Mouse (Mus musculus) liver, embryonic 12.5 days (tissue): ENCODE measurements around the gene Olfr1347. TPM values are rescaled to one million over a fixed set of nuclear protein-coding genes. Genes with fewer than 3 reads are reported as not detected.
"Not testable (repeated sequence)": the region's sequence is repeated elsewhere in the genome, so short reads cannot be mapped to it uniquely, and the experiment has no call there.

Experiments
- ATAC-seq: fragments of 200-750 bp; cut with Nextera tagmentation; 2 replicates; pipeline ENCODE4 v1.8.0; 2017; ENCODE audit warnings: moderate number of reproducible peaks, mild to moderate bottlenecking, moderate library complexity
- H3K27ac ChIP-seq: fragments of 300-500 bp; sonication (generic); 2 replicates; pipeline ENCODE4 v1.5.1; 2016; ENCODE audit warnings: mild to moderate bottlenecking
- H3K27me3 ChIP-seq: fragments of 300-500 bp; sonication (generic); replicated peaks from 2 replicates; pipeline ENCODE4 v1.6.1; 2016; ENCODE audit warnings: mild to moderate bottlenecking, moderate library complexity
- H3K36me3 ChIP-seq: fragments of 300-500 bp; sonication (generic); 2 replicates; pipeline ENCODE4 v1.6.1; 2016; ENCODE audit warnings: mild to moderate bottlenecking, moderate library complexity
- H3K4me1 ChIP-seq: fragments of 300-500 bp; sonication (generic); 2 replicates; pipeline ENCODE4 v1.6.1; 2016
- H3K4me2 ChIP-seq: fragments of 300-500 bp; sonication (generic); 2 replicates; pipeline ENCODE4 v1.6.1; 2016; ENCODE audit warnings: mild to moderate bottlenecking, moderate library complexity
- H3K4me3 ChIP-seq: fragments of 300-500 bp; sonication (generic); 2 replicates; pipeline ENCODE4 v1.5.1; 2016; ENCODE audit warnings: mild to moderate bottlenecking, moderate library complexity
- H3K9ac ChIP-seq: fragments of 300-500 bp; sonication (generic); 2 replicates; pipeline ENCODE4 v1.6.1; 2016; ENCODE audit warnings: mild to moderate bottlenecking, moderate library complexity
- H3K9me3 ChIP-seq: fragments of 300-500 bp; sonication (generic); replicated peaks from 2 replicates; pipeline ENCODE4 v1.6.1; 2016; ENCODE audit warnings: mild to moderate bottlenecking, moderate library complexity
- WGBS: fragments of 180-500 bp; shearing (Covaris S2); methylation state at CpG from one replicate; pipeline ENCODE4 v1.1.7; 2016; ENCODE audit not compliant: insufficient replicate concordance; 5-methylcytosine and 5-hydroxymethylcytosine counted together
- polyA plus RNA-seq: library from polyadenylated mRNA; unstranded; fragments of >200 nt; fragmentation: Nextera tagmentation; extraction: Ambion mirVana; gene quantifications from 2 replicates; pipeline ENCODE4 v1.2.1, GENCODE M21; 2016

Olfr1347 gene
- not detected in 2 replicates for polyA plus RNA-seq

DNA sequence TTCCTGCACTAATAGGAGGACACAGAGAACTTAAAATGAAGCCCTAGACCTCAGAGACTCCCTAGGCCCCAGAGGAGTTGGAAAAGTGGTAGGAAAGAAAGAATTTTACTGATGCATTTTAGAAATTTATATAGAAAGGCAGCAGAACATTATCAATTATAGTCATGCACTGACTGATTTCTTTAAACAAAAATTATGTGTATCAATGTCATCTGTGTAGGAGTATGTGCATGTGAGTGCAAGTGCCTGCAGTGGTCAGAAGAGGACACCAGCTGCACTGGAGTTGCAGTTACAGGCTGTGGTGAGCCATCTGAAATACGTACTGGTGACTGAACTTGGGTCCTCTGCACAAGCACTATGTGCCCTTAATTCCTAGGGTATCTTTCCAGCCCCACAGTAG lies at the start of gene Olfr1347:
Gene Olfr1347, minus strand, starts transcription at position 101 of the 400 bp plus-strand sequence.
- no peak within 1 kb of the TSS for H3K27ac ChIP-seq
- H3K9ac ChIP-seq: no peak within 1 kb of the TSS
- H3K27me3 ChIP-seq: no peaks in the 10 kb centered on the region
- no peak for ATAC-seq
- no peaks in the 10 kb centered on the region for H3K36me3 ChIP-seq
- H3K4me1 ChIP-seq: no peaks in the 10 kb centered on the region
- WGBS: 27% methylated on average over 1 of the region's 1 CpGs
- no peak within 1 kb of the TSS for H3K4me2 ChIP-seq
- no peak within 1 kb of the TSS for H3K4me3 ChIP-seq
- peaks cover 4% of the 10 kb centered on the region for H3K9me3 ChIP-seq

DNA sequence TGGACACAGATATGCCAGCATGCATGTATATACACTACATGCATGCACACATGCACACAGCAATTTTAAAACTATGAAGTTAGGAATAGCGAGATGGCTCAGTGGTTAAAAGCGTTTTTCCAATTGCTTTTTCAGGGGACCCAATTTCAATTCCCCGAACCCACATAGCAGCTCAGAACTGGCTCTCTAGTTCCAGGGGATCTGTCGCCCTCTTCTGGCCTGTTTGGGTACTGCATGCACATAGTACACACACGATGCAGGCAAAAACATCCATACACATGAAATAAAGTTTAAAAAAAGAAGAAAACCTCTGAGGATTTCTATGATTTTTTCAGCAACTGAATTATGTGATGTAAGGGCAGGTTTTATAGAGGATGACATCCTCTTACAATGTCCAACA lies 26.6 kb upstream of the Olfr1347 start:
- no peaks in the 10 kb centered on the region for H3K36me3 ChIP-seq
- WGBS: 43% methylated on average over 5 of the region's 5 CpGs
- no peaks in the 10 kb centered on the region for H3K27me3 ChIP-seq
- no peak overlapping the region for H3K9ac ChIP-seq
- no peaks in the 10 kb centered on the region for H3K4me1 ChIP-seq
- H3K4me3 ChIP-seq: no peak overlapping the region
- no peak for ATAC-seq
- H3K27ac ChIP-seq: no peak overlapping the region
- peaks cover 22% of the 10 kb centered on the region; the same call in 1 of the 2 replicates for H3K9me3 ChIP-seq
- no peak overlapping the region for H3K4me2 ChIP-seq

DNA sequence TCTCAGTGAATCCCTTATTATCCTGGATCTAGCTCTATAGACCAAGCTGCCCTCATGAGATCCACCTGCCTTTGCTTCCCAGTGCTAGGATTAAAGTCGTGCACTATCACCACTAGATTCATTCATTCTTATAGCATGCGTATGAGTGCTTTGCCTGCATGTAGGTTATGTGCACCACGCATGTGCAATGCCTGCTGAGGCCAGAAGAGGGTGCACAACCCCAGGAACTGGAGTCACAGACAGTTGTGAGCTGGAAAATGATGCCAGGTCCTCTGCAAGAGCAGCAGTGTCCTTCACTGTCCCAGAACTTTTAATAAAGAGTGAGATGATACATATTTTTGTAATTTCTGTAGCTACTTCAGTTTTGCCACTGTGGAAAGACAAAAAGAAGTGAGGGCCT lies 25.4 kb upstream of the Olfr1347 start:
- Histone ChIP-seq H3K4me1 (no peaks in the 10 kb centered on the region), H3K9me3 (peaks cover 22% of the 10 kb centered on the region; the same call in 1 of the 2 replicates), H3K4me2 (no peak overlapping the region), H3K27me3 (no peaks in the 10 kb centered on the region), H3K9ac (no peak overlapping the region), H3K36me3 (no peaks in the 10 kb centered on the region), H3K4me3 (no peak overlapping the region), H3K27ac (no peak overlapping the region)
- ATAC-seq: no peak
- 41% methylated on average over 3 of the region's 3 CpGs for WGBS

DNA sequence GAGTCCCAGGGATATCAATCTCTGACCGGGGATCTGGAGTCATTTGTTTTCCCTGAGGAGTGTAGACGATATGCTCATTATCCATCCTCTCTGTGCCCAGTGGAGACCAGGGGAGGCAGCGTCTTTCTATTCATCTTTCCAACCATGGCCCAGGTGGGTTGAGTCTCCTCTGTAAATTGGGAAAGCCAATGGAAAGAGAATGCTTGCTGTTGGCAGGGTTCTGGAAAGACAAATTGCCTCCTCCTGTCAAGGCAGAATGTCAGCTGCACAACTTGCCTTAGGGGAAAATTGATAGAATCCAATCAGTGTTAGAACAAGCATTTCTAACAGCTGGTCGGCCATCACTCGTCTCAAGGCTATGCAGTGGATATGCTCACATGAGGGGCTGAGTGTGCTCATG lies 23.3 kb upstream of the Olfr1347 start, which contains the start of gene Olfr1349:
Gene Olfr1349, minus strand, starts transcription at position 101 of the 400 bp plus-strand sequence.
- Histone ChIP-seq H3K27me3 (no peaks in the 10 kb centered on the region), H3K27ac (no peak within 1 kb of the TSS), H3K36me3 (no peaks in the 10 kb centered on the region), H3K9me3 (peaks cover 22% of the 10 kb centered on the region; the same call in 1 of the 2 replicates), H3K4me3 (no peak within 1 kb of the TSS), H3K4me1 (no peaks in the 10 kb centered on the region), H3K4me2 (no peak within 1 kb of the TSS), H3K9ac (no peak within 1 kb of the TSS)
- WGBS: 69% methylated on average over 5 of the region's 5 CpGs
- ATAC-seq: no peak

DNA sequence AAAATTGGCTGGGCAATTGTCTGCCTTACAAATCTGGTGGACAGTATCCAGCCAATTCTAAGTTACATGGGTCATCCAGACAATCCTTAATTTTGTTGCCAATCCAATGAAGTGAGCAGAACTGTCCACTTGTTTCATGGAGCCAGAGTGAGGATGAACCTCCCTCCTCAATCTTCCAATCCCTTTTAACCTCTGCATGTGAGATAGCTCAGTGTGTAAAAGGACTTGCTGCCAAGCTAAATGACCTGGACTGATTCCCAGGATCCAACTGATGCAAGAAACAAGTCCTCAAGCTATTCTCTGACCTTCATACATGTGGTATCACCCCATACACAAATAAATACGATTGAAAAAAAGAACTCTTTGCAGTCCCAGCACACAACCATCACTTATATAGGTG lies 22.1 kb upstream of the Olfr1347 start:
- Histone ChIP-seq H3K9ac (no peak overlapping the region), H3K36me3 (no peaks in the 10 kb centered on the region), H3K4me3 (no peak overlapping the region), H3K4me2 (no peak overlapping the region), H3K4me1 (no peaks in the 10 kb centered on the region), H3K9me3 (0 out of 2 replicates have a peak, but pooled peaks cover 18% of the 10 kb centered on the region), H3K27me3 (no peaks in the 10 kb centered on the region), H3K27ac (no peak overlapping the region)
- ATAC-seq: no peak
- WGBS: 7% methylated on average over 1 of the region's 1 CpGs

DNA sequence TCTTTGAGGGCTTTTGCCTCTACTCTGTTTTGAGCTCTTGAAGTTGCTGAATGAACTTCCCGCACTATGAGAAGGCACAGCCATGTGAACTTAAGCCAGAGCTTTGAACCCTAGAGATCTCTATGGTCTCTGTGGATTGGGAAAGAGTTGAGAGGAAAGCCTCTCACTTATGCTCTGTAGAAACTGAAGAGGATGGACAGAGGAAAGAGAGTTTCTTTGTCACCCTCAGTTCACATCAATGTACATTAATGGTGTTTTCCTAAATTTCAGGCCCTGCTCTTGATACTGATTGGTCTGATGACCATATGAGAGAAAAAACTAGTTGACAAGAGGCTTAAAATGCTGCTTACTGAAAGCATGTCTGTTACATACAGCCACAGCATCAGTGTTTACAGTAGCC lies 9.1 kb upstream of the Olfr1347 start, which contains the start of gene Olfr1348:
Gene Olfr1348, minus strand, starts transcription at position 101 of the 400 bp plus-strand sequence.
- Histone ChIP-seq H3K4me3 (no peak within 1 kb of the TSS), H3K9me3 (no peaks in the 10 kb centered on the region), H3K27me3 (no peaks in the 10 kb centered on the region), H3K27ac (no peak within 1 kb of the TSS), H3K4me2 (no peak within 1 kb of the TSS), H3K9ac (no peak within 1 kb of the TSS), H3K36me3 (no peaks in the 10 kb centered on the region), H3K4me1 (no peaks in the 10 kb centered on the region)
- 72% methylated on average over 1 of the region's 1 CpGs for WGBS
- ATAC-seq: no peak

DNA sequence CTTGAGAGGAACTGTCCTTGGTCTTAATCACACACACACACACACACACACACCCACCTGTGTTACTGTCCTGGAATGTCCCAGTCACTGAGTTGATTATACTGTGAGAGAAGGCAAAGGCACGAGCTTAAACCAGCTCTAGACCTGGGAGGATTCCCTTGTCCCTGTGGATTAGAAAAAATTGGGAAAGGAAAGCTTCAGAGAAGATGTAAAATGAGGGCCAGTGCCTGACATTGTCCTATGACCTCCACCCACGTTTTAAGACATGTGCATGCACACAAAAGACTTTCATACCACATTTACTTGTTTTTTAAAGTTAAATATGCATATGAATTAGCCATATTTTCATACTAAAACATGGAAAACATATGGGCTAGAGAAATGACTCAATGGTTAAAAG lies 12.7 kb downstream of the Olfr1347 start, which contains the start of gene Olfr5:
Gene Olfr5, minus strand, starts transcription at position 101 of the 400 bp plus-strand sequence.
- Histone ChIP-seq H3K27me3 (no peaks in the 10 kb centered on the region), H3K4me1 (no peaks in the 10 kb centered on the region), H3K36me3 (no peaks in the 10 kb centered on the region), H3K27ac (no peak within 1 kb of the TSS), H3K9ac (no peak within 1 kb of the TSS), H3K4me2 (no peak within 1 kb of the TSS), H3K4me3 (no peak within 1 kb of the TSS), H3K9me3 (peaks cover 4% of the 10 kb centered on the region; the same call in 1 of the 2 replicates)
- 11% methylated on average over 2 of the region's 2 CpGs for WGBS
- no peak for ATAC-seq

DNA sequence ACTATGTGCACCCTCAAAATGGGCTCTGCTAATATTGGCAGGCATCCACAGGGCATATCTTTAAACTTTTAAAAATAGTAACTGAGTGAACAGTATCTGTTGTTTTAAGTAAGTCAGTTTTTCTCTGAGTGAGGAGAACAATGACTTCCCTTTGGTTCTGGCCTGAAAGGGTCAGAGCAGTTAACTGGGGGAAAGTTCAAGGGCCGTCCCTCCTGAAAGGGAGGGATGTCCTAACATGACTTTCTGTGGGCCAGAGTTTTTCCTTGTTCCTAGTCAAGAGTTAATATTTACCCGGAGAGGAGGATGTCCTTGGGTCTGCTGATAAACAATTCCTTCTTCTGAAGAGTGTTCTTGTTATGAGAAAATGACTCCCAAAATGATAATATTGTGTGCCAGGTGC lies 21.9 kb downstream of the Olfr1347 start:
- ATAC-seq, H3K27me3 ChIP-seq, H3K36me3 ChIP-seq, H3K4me2 ChIP-seq, H3K27ac ChIP-seq, H3K9ac ChIP-seq, H3K4me1 ChIP-seq, H3K4me3 ChIP-seq: not testable (repeated sequence)
- 55% methylated on average over 2 of the region's 2 CpGs for WGBS
- peaks cover 26% of the 10 kb centered on the region; the same call in 1 of the 2 replicates for H3K9me3 ChIP-seq

DNA sequence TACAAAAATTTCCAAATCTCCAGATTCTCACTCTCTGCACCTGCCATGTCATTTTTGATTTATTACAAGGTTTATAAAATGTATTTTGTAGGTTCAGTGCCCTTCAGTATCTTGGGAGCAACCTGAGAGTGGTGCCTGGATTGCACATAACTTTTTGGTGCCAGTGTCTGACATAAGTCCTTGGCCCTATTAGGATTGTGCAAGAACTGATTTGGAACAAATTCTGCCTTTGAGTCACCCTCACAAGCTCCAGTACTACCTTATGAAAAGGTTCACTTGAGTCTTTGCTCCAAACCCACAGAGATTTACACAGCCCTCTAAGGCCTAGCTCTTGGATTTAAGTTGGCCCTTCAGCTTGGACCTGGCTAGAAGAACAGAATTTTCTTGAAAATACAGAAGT lies 32.6 kb downstream of the Olfr1347 start, which contains the start of gene Olfr1346:
Gene Olfr1346, plus strand, starts transcription at position 151 of the 400 bp plus-strand sequence.
- no peak for ATAC-seq
- Histone ChIP-seq H3K27me3 (no peaks in the 10 kb centered on the region), H3K9ac (no peak within 1 kb of the TSS), H3K27ac (no peak within 1 kb of the TSS), H3K4me2 (no peak within 1 kb of the TSS), H3K4me1 (no peaks in the 10 kb centered on the region), H3K36me3 (no peaks in the 10 kb centered on the region), H3K9me3 (0 out of 2 replicates have a peak, but pooled peaks cover 4% of the 10 kb centered on the region), H3K4me3 (no peak within 1 kb of the TSS)

DNA sequence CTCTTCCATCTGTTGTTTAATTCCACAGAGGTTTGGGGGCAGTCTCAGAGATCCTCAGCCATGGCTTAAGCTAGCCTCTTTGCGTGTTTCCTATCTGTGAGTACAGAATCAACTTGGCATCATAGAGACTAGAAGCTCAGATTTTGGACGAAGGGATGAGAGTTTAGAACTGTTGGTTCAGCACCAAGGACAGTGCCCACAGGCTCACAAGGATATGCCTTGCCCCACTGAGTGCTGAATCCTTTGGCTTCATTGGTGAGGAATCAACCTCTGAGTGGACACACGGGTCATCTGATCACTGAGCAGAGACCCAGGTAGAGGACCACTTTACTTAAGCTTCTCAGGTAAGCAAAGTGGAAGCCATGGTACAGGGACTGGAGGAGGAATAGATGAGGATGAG lies 43.2 kb downstream of the Olfr1347 start:
- Histone ChIP-seq H3K27ac (no peak overlapping the region), H3K27me3 (no peaks in the 10 kb centered on the region), H3K4me2 (no peak overlapping the region), H3K36me3 (no peaks in the 10 kb centered on the region), H3K4me1 (no peaks in the 10 kb centered on the region), H3K9ac (no peak overlapping the region), H3K9me3 (0 out of 2 replicates have a peak, but pooled peaks cover 6% of the 10 kb centered on the region), H3K4me3 (no peak overlapping the region)
- ATAC-seq: no peak
- 30% methylated on average over 3 of the region's 3 CpGs for WGBS

DNA sequence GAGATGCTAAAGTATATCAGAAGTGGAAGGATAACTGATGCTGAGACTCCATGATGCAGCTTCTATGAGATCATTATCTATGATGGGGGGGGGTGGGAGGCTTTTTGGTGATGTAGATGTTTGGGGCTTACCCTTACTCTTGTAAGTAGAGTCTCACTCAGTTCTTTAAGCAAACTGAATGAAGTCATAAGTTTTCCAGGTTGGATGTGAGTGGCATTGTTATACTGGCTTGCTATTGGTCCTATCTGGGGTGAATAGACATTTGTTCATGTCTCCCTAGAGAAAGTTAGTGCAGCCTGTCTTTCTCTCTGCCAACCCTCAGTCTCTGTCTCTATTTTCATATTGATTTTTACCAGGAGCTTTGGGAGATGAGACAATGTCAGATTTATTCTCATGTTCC lies 43.7 kb downstream of the Olfr1347 start, which contains the start of gene Olfr1336:
Gene Olfr1336, plus strand, starts transcription at position 301 of the 400 bp plus-strand sequence.
- H3K4me1 ChIP-seq: no peaks in the 10 kb centered on the region
- H3K9ac ChIP-seq: no peak within 1 kb of the TSS
- H3K36me3 ChIP-seq: no peaks in the 10 kb centered on the region
- 0 out of 2 replicates have a peak, but pooled peaks cover 2% of the 10 kb centered on the region for H3K9me3 ChIP-seq
- no peak within 1 kb of the TSS for H3K4me3 ChIP-seq
- H3K27me3 ChIP-seq: no peaks in the 10 kb centered on the region
- no peak within 1 kb of the TSS for H3K4me2 ChIP-seq
- ATAC-seq: no peak
- H3K27ac ChIP-seq: no peak within 1 kb of the TSS

DNA sequence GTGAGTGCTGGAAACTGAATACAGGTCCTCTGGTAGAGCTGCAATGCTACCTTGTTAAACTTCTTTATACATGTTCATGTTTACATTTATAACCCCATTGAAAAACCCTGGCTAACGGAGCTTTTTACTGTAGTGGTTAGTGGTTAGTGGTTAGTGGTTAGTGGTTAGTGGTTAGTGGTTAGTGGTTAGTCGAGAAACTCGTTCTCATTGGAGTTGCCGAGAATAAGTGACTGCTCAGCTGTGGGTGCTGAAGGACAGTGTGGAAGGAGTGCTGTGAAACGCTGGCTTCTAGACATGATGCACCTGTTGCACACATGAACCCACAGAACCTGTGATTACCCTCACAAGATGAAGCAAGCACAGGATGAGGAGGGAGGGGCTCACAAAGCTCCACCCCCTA lies 51.8 kb downstream of the Olfr1347 start:
- Histone ChIP-seq H3K9ac (no peak overlapping the region), H3K4me3 (no peak overlapping the region), H3K9me3 (no peaks in the 10 kb centered on the region), H3K36me3 (no peaks in the 10 kb centered on the region), H3K27me3 (no peaks in the 10 kb centered on the region), H3K27ac (no peak overlapping the region), H3K4me2 (no peak overlapping the region), H3K4me1 (no peaks in the 10 kb centered on the region)
- no peak for ATAC-seq
- WGBS: 31% methylated on average over 5 of the region's 5 CpGs

DNA sequence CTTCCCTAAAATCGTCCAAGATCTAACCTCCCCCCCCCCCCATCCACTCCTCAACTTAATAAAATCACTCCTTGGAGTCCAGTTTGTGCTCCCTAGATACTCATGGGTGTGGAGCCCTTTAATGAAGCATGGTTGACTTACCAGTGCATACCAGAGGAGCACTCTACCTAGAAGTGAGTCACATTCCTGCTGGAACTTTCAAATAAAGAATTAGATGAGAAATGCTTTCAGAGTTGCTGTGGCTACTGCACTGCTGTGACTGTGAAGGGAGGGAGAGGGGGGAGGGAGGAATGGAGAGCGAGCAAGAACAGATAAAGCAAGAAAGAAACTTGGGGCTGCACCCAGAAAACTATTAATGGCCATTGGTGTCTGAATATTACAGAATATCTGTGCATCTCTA lies 58.4 kb downstream of the Olfr1347 start:
- WGBS: 47% methylated on average over 2 of the region's 2 CpGs
- no peak for ATAC-seq
- H3K27me3 ChIP-seq: no peaks in the 10 kb centered on the region
- no peak overlapping the region for H3K4me2 ChIP-seq
- H3K9me3 ChIP-seq: no peaks in the 10 kb centered on the region
- H3K27ac ChIP-seq: no peak overlapping the region
- no peak overlapping the region for H3K4me3 ChIP-seq
- no peaks in the 10 kb centered on the region for H3K36me3 ChIP-seq
- no peak overlapping the region for H3K9ac ChIP-seq
- H3K4me1 ChIP-seq: no peaks in the 10 kb centered on the region
